Mouse (Mus musculus) bone marrow macrophage, adult 2 months (primary cell): ENCODE measurements around the gene 1700092M07Rik.

Source experiments
- CTCF ChIP-seq: IDR thresholded peaks from 2 replicates; pipeline ENCODE4 v1.5.1; 2012; ENCODE audit warnings: low read depth, mild to moderate bottlenecking, low read length, moderate library complexity
- POLR2A ChIP-seq: IDR thresholded peaks from 2 replicates; pipeline ENCODE4 v1.6.1; 2012; ENCODE audit warnings: mild to moderate bottlenecking, low read depth, low read length, borderline replicate concordance

- no peak for TF ChIP-seq CTCF
- no peak for TF ChIP-seq POLR2A
These were observed 47.8 kb upstream of the 1700092M07Rik start for GRCm38 (mm10) chr19:8692740-8693139.
